Mouse (Mus musculus): Measurements from ENCODE around the gene Smim26. TPM values are rescaled to one million over a fixed set of nuclear protein-coding genes. Genes with fewer than 3 reads are reported as not detected.
"Not testable (repeated sequence)": the region's sequence is repeated elsewhere in the genome, so short reads cannot be mapped to it uniquely, and the experiment has no call there.

The Smim26 gene
- polyA plus RNA-seq (2016; fragmentation: Nextera tagmentation; extraction: Ambion mirVana) = 38.4 and 48.4 TPM in 2 replicates

GRCm38 (mm10) chr2:144593951-144594651 is at the start of gene Smim26:
Gene Smim26, plus strand, starts transcription at chr2:144594054.
- Histone ChIP-seq H3K9ac (replicated peaks) (peak within 1 kb of the TSS; percentile 62), H3K4me2 (replicated peaks) (peak within 1 kb of the TSS; percentile 64), H3K27ac (replicated peaks) (no peak within 1 kb of the TSS), H3K4me1 (peaks cover 5% of the 10 kb centered on the region; the same call in 1 of the 2 replicates), H3K9me3 (no peaks in the 10 kb centered on the region), H3K36me3 (peaks cover 3% of the 10 kb centered on the region; the same call in 1 of the 2 replicates), H3K4me3 (peak within 1 kb of the TSS; percentile 65), H3K27me3 (no peaks in the 10 kb centered on the region)
- WGBS = 4% methylated on average over 31 of the region's 31 CpGs
- ATAC-seq (ENCODE audit: low FRiP score, low read depth) = peak; percentile 97

- H3K27ac ChIP-seq (replicated peaks) = no peak overlapping the region
- 92% methylated on average over 6 of the region's 6 CpGs for WGBS
- no peak overlapping the region for H3K4me2 ChIP-seq (replicated peaks)
- H3K4me1 ChIP-seq = no peaks in the 10 kb centered on the region; the same call in 1 of the 2 replicates
- ATAC-seq (ENCODE audit: low FRiP score, low read depth) = no peak
- no peaks in the 10 kb centered on the region for H3K9me3 ChIP-seq
- no peak overlapping the region for H3K9ac ChIP-seq (replicated peaks)
- H3K36me3 ChIP-seq = peaks cover 59% of the 10 kb centered on the region
- no peak overlapping the region for H3K4me3 ChIP-seq
- H3K27me3 ChIP-seq = no peaks in the 10 kb centered on the region
Observed at GRCm38 (mm10) chr2:144544630-144545029, 49.2 kb upstream of the Smim26 start.

GRCm38 (mm10) chr2:144545061-144545460 is 48.8 kb upstream of the Smim26 start:
- H3K9ac ChIP-seq (replicated peaks) = no peak overlapping the region
- H3K9me3 ChIP-seq = no peaks in the 10 kb centered on the region
- H3K36me3 ChIP-seq = peaks cover 55% of the 10 kb centered on the region
- no peak for ATAC-seq (ENCODE audit: low FRiP score, low read depth)
- peaks cover 4% of the 10 kb centered on the region; the same call in 1 of the 2 replicates for H3K4me1 ChIP-seq
- H3K27me3 ChIP-seq = no peaks in the 10 kb centered on the region
- WGBS = 98% methylated on average over 2 of the region's 2 CpGs
- H3K4me2 ChIP-seq (replicated peaks) = no peak overlapping the region
- no peak overlapping the region for H3K27ac ChIP-seq (replicated peaks)
- H3K4me3 ChIP-seq = no peak overlapping the region

- H3K27me3 ChIP-seq = no peaks in the 10 kb centered on the region
- no peak for ATAC-seq (ENCODE audit: low FRiP score, low read depth)
- 75% methylated on average over 1 of the region's 1 CpGs for WGBS
- no peaks in the 10 kb centered on the region for H3K9me3 ChIP-seq
- H3K4me3 ChIP-seq = no peak overlapping the region
- no peak overlapping the region for H3K4me2 ChIP-seq (replicated peaks)
- H3K36me3 ChIP-seq = peaks cover 51% of the 10 kb centered on the region
- no peak overlapping the region for H3K27ac ChIP-seq (replicated peaks)
- peaks cover 4% of the 10 kb centered on the region; the same call in 1 of the 2 replicates for H3K4me1 ChIP-seq
- H3K9ac ChIP-seq (replicated peaks) = no peak overlapping the region
Observed at GRCm38 (mm10) chr2:144545481-144545880, 48.4 kb upstream of the Smim26 start.

GRCm38 (mm10) chr2:144547559-144547958 is 46.3 kb upstream of the Smim26 start:
- no peak overlapping the region for H3K4me3 ChIP-seq
- no peaks in the 10 kb centered on the region for H3K9me3 ChIP-seq
- no peaks in the 10 kb centered on the region for H3K27me3 ChIP-seq
- no peak overlapping the region for H3K9ac ChIP-seq (replicated peaks)
- ATAC-seq (ENCODE audit: low FRiP score, low read depth) = no peak
- WGBS = 81% methylated on average over 4 of the region's 4 CpGs
- H3K4me2 ChIP-seq (replicated peaks) = no peak overlapping the region
- peaks cover 4% of the 10 kb centered on the region; the same call in 1 of the 2 replicates for H3K4me1 ChIP-seq
- H3K27ac ChIP-seq (replicated peaks) = no peak overlapping the region
- H3K36me3 ChIP-seq = peaks cover 45% of the 10 kb centered on the region

GRCm38 (mm10) chr2:144550529-144550928 is 43.3 kb upstream of the Smim26 start, which contains the start of gene Rbbp9:
Gene Rbbp9, minus strand, starts transcription at chr2:144550869.
- Histone ChIP-seq H3K4me2 (replicated peaks) (peak within 1 kb of the TSS; percentile 61), H3K27me3 (no peaks in the 10 kb centered on the region), H3K36me3 (peaks cover 21% of the 10 kb centered on the region), H3K27ac (replicated peaks) (peak within 1 kb of the TSS; percentile 75), H3K4me1 (peaks cover 7% of the 10 kb centered on the region; the same call in 1 of the 2 replicates), H3K9me3 (no peaks in the 10 kb centered on the region), H3K9ac (replicated peaks) (peak within 1 kb of the TSS; percentile 69), H3K4me3 (peak within 1 kb of the TSS; percentile 59)
- 0% methylated on average over 17 of the region's 17 CpGs for WGBS
- ATAC-seq (ENCODE audit: low FRiP score, low read depth) = peak; percentile 99

- peaks cover 19% of the 10 kb centered on the region for H3K4me1 ChIP-seq
- ATAC-seq (ENCODE audit: low FRiP score, low read depth) = no peak
- H3K9me3 ChIP-seq = no peaks in the 10 kb centered on the region
- no peak overlapping the region for H3K27ac ChIP-seq (replicated peaks)
- no peak overlapping the region for H3K9ac ChIP-seq (replicated peaks)
- no peak overlapping the region for H3K4me3 ChIP-seq
- WGBS = 90% methylated on average over 3 of the region's 3 CpGs
- no peaks in the 10 kb centered on the region for H3K36me3 ChIP-seq
- no peaks in the 10 kb centered on the region for H3K27me3 ChIP-seq
- no peak overlapping the region for H3K4me2 ChIP-seq (replicated peaks)
Observed at GRCm38 (mm10) chr2:144553905-144554304, 39.9 kb upstream of the Smim26 start.

- ATAC-seq (ENCODE audit: low FRiP score, low read depth) = no peak
Observed at GRCm38 (mm10) chr2:144555286-144555819, 38.5 kb upstream of the Smim26 start.

GRCm38 (mm10) chr2:144555820-144556552 is 37.9 kb upstream of the Smim26 start, which contains the start of gene Sec23b:
Gene Sec23b, plus strand, starts transcription at chr2:144556229.
- peak; percentile 98 for ATAC-seq (ENCODE audit: low FRiP score, low read depth)
- H3K9ac ChIP-seq (replicated peaks) = peak within 1 kb of the TSS; percentile 71
- no peaks in the 10 kb centered on the region for H3K27me3 ChIP-seq
- peaks cover 15% of the 10 kb centered on the region for H3K4me1 ChIP-seq
- H3K27ac ChIP-seq (replicated peaks) = peak within 1 kb of the TSS; percentile 75
- H3K9me3 ChIP-seq = no peaks in the 10 kb centered on the region
- peaks cover 9% of the 10 kb centered on the region for H3K36me3 ChIP-seq
- under 1% methylated on average over 44 of the region's 44 CpGs for WGBS
- H3K4me2 ChIP-seq (replicated peaks) = peak within 1 kb of the TSS; percentile 70
- H3K4me3 ChIP-seq = peak within 1 kb of the TSS; percentile 83

More at GRCm38 (mm10) chr2:144555286-144555819, 38.5 kb upstream of the Smim26 start:
- H3K36me3 ChIP-seq = peaks cover 9% of the 10 kb centered on the region
- H3K9ac ChIP-seq (replicated peaks) = peak overlapping the region; percentile 71
- peak overlapping the region; percentile 83 for H3K4me3 ChIP-seq
- peak overlapping the region; percentile 56 for H3K4me2 ChIP-seq (replicated peaks)
- H3K9me3 ChIP-seq = no peaks in the 10 kb centered on the region
- H3K4me1 ChIP-seq = peaks cover 15% of the 10 kb centered on the region
- no peaks in the 10 kb centered on the region for H3K27me3 ChIP-seq
- peak overlapping the region; percentile 75 for H3K27ac ChIP-seq (replicated peaks)
- 3% methylated on average over 14 of the region's 14 CpGs for WGBS

GRCm38 (mm10) chr2:144588723-144589122 is 5.1 kb upstream of the Smim26 start:
- WGBS = 90% methylated on average over 4 of the region's 4 CpGs
- H3K27ac ChIP-seq (replicated peaks) = no peak overlapping the region
- H3K4me1 ChIP-seq = no peaks in the 10 kb centered on the region
- H3K4me3 ChIP-seq = no peak overlapping the region
- H3K9me3 ChIP-seq = no peaks in the 10 kb centered on the region
- peaks cover 52% of the 10 kb centered on the region for H3K36me3 ChIP-seq
- H3K4me2 ChIP-seq (replicated peaks) = no peak overlapping the region
- no peaks in the 10 kb centered on the region for H3K27me3 ChIP-seq
- no peak overlapping the region for H3K9ac ChIP-seq (replicated peaks)
- ATAC-seq (ENCODE audit: low FRiP score, low read depth) = no peak

- not testable (repeated sequence) for ATAC-seq (ENCODE audit: low FRiP score, low read depth); H3K4me2 ChIP-seq (replicated peaks); H3K27me3 ChIP-seq; H3K4me1 ChIP-seq; H3K9me3 ChIP-seq; H3K9ac ChIP-seq (replicated peaks); H3K4me3 ChIP-seq; H3K27ac ChIP-seq (replicated peaks)
- H3K36me3 ChIP-seq = peaks cover 12% of the 10 kb centered on the region
- 67% methylated on average over 8 of the region's 8 CpGs for WGBS
Observed at GRCm38 (mm10) chr2:144593036-144593435, 818 bp upstream of the Smim26 start.

GRCm38 (mm10) chr2:144598006-144598405 is 4.2 kb downstream of the Smim26 start:
- Histone ChIP-seq H3K4me2 (replicated peaks) (no peak overlapping the region), H3K4me3 (no peak overlapping the region), H3K9me3 (no peaks in the 10 kb centered on the region), H3K9ac (replicated peaks) (no peak overlapping the region), H3K36me3 (no peaks in the 10 kb centered on the region), H3K4me1 (peaks cover 5% of the 10 kb centered on the region; the same call in 1 of the 2 replicates), H3K27me3 (no peaks in the 10 kb centered on the region), H3K27ac (replicated peaks) (no peak overlapping the region)
- no peak for ATAC-seq (ENCODE audit: low FRiP score, low read depth)
- WGBS = 76% methylated on average over 2 of the region's 2 CpGs
